Mouse (Mus musculus) limb, embryonic 13.5 days (tissue): Measurements from ENCODE around the gene Dapp1. TPM values are rescaled to one million over a fixed set of nuclear protein-coding genes. Genes with fewer than 3 reads are reported as not detected.

Experiments
- ATAC-seq: fragments of 200-750 bp; cut with Nextera tagmentation; 2 replicates; pipeline ENCODE4 v1.8.0; 2017; ENCODE audit warnings: low read depth, moderate number of reproducible peaks, moderate TSS enrichment; ENCODE audit not compliant: low FRiP score
- H3K27ac ChIP-seq: fragments of 300-500 bp; sonication (generic); 2 replicates; pipeline ENCODE4 v1.5.1; 2015; ENCODE audit warnings: inconsistent platforms, mild to moderate bottlenecking, moderate library complexity
- H3K27me3 ChIP-seq: fragments of 300-500 bp; sonication (generic); 2 replicates; pipeline ENCODE4 v1.6.1; 2015; ENCODE audit warnings: mild to moderate bottlenecking, inconsistent platforms
- H3K36me3 ChIP-seq: fragments of 300-500 bp; sonication (generic); 2 replicates; pipeline ENCODE4 v1.6.1; 2015; ENCODE audit warnings: inconsistent platforms, mild to moderate bottlenecking, moderate library complexity
- H3K4me1 ChIP-seq: fragments of 300-500 bp; sonication (generic); 2 replicates; pipeline ENCODE4 v1.6.1; 2015; ENCODE audit warnings: inconsistent platforms
- H3K4me2 ChIP-seq: fragments of 300-500 bp; sonication (generic); replicated peaks from 2 replicates; pipeline ENCODE4 v1.6.1; 2015; ENCODE audit warnings: inconsistent platforms, mild to moderate bottlenecking, moderate library complexity
- H3K4me3 ChIP-seq: fragments of 300-500 bp; sonication (generic); 2 replicates; pipeline ENCODE4 v1.5.1; 2015; ENCODE audit warnings: moderate library complexity, mild to moderate bottlenecking, inconsistent platforms
- H3K9ac ChIP-seq: fragments of 300-500 bp; sonication (generic); 2 replicates; pipeline ENCODE4 v1.6.1; 2015; ENCODE audit warnings: mild to moderate bottlenecking, inconsistent platforms
- H3K9me3 ChIP-seq: fragments of 300-500 bp; sonication (generic); 2 replicates; pipeline ENCODE4 v1.6.1; 2016; ENCODE audit warnings: inconsistent platforms
- WGBS: fragments of 180-500 bp; shearing (Covaris S2); methylation state at CpG from one replicate; pipeline ENCODE4 v1.1.7; 2015; 5-methylcytosine and 5-hydroxymethylcytosine counted together
- polyA plus RNA-seq: library from polyadenylated mRNA; unstranded; fragments of >200 nt; fragmentation: Nextera tagmentation; extraction: Ambion mirVana; gene quantifications from 2 replicates; pipeline ENCODE4 v1.2.1, GENCODE M21; 2015

The Dapp1 gene
- polyA plus RNA-seq, 1 experiment from 2014 or later = 3.4 TPM

DNA sequence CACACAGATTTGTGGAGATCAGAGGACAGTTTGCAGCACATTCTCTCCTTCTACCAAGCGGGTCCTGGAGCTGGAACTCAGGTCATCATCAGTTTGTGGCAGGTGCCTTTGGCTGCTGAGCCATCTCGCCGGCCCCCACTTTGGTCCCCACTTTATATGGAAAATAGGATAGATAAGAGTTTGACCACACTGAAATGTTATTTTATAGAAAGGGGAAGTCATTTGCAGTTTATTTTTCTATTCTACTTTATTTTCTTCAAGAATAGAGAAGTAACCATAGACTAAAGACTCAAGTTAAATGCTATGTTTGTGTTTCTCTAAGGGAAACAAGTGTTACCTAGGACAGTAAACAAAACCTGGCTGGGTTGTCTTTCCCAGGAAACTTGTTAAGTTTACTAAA lies 84.5 kb downstream of the Dapp1 start:
- no peak overlapping the region for H3K4me2 ChIP-seq
- no peak overlapping the region for H3K4me3 ChIP-seq
- peaks cover 60% of the 10 kb centered on the region for H3K36me3 ChIP-seq
- H3K27ac ChIP-seq = no peak overlapping the region
- ATAC-seq = no peak
- no peak overlapping the region for H3K9ac ChIP-seq
- no peaks in the 10 kb centered on the region for H3K27me3 ChIP-seq
- no peaks in the 10 kb centered on the region for H3K9me3 ChIP-seq
- 96% methylated on average over 3 of the region's 3 CpGs for WGBS
- H3K4me1 ChIP-seq = no peaks in the 10 kb centered on the region

DNA sequence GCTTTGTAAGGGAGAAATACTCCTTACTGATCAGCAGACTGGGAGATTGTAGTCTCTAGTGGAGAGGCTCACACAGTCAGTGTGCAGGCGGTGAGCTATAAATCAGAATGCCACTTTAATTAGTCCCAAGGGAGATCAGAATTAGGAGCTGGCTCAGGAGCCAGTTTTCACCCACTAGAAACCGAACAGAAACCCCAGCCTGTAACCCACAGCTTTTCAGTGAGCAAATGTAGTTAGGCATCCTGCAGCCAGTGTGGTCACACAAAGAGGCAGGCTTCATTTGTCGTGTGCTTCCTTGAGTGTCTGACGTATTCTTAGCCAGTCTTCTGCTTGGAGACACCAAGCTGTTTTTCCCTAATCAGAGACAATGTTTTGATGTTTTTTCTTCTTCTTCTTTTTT lies 85.0 kb downstream of the Dapp1 start:
- ATAC-seq = no peak
- H3K4me3 ChIP-seq = no peak overlapping the region
- 66% methylated on average over 4 of the region's 4 CpGs for WGBS
- no peak overlapping the region for H3K9ac ChIP-seq
- H3K4me1 ChIP-seq = no peaks in the 10 kb centered on the region
- no peak overlapping the region for H3K27ac ChIP-seq
- H3K4me2 ChIP-seq = no peak overlapping the region
- H3K9me3 ChIP-seq = no peaks in the 10 kb centered on the region
- H3K27me3 ChIP-seq = no peaks in the 10 kb centered on the region
- peaks cover 63% of the 10 kb centered on the region for H3K36me3 ChIP-seq

GRCm38 (mm10) chr3:137895196-137895595 lies 86.1 kb downstream of the Dapp1 start:
- Histone ChIP-seq H3K9me3 (no peaks in the 10 kb centered on the region), H3K4me2 (no peak overlapping the region), H3K27me3 (no peaks in the 10 kb centered on the region), H3K36me3 (peaks cover 64% of the 10 kb centered on the region), H3K4me3 (no peak overlapping the region), H3K9ac (no peak overlapping the region), H3K4me1 (no peaks in the 10 kb centered on the region), H3K27ac (no peak overlapping the region)
- WGBS = 90% methylated on average over 3 of the region's 3 CpGs
- no peak for ATAC-seq

DNA sequence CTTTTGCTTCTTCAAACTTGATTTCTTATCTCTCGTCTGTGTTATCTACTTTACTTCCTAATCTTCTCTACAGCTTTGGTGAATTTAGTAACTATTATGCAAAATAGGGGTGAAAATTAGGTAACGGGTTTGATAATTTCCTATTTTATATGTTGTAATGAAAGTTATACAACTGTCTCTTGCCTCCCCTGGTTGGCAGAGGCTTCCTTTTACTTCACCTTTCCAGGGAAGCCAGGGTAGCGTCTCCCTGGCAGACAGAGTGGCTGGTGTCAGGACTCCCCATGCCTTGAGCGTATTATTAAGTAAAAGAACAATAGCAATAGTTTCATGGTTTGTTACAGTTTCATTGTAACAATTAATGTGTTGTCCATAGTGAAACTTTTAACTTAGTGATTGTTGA lies 87.6 kb downstream of the Dapp1 start:
- H3K36me3 ChIP-seq = peaks cover 72% of the 10 kb centered on the region
- no peak for ATAC-seq
- H3K4me2 ChIP-seq = no peak overlapping the region
- no peak overlapping the region for H3K4me3 ChIP-seq
- WGBS = 89% methylated on average over 4 of the region's 4 CpGs
- no peak overlapping the region for H3K9ac ChIP-seq
- H3K27ac ChIP-seq = no peak overlapping the region
- H3K4me1 ChIP-seq = no peaks in the 10 kb centered on the region
- no peaks in the 10 kb centered on the region for H3K9me3 ChIP-seq
- no peaks in the 10 kb centered on the region for H3K27me3 ChIP-seq

DNA sequence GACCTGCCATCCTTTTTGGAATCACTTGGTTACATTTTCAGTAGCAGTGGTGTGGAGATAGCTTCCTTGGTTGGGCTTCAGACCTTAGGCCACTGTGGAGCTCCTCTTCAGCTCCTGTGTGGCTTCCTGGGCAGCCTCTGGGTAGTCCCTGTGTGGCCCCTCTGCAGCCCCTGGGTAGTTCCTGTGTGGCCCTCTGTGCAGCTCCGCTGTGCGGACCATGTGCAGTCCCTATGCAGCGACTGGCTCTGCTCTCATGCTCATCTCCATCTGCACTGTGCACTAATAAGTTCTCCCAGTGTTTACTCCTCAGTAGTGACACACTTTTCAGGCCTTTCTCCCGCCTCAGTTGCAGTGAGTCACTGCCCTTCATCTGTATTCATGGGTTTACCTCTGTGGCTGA lies 89.2 kb downstream of the Dapp1 start:
- peaks cover 66% of the 10 kb centered on the region for H3K36me3 ChIP-seq

GRCm38 (mm10) chr3:137891089-137891488 lies 90.3 kb downstream of the Dapp1 start:
- H3K9me3 ChIP-seq = no peaks in the 10 kb centered on the region
- peaks cover 62% of the 10 kb centered on the region for H3K36me3 ChIP-seq
- H3K4me2 ChIP-seq = no peak overlapping the region
- H3K4me3 ChIP-seq = no peak overlapping the region
- H3K27ac ChIP-seq = no peak overlapping the region
- H3K9ac ChIP-seq = no peak overlapping the region
- ATAC-seq = no peak
- no peaks in the 10 kb centered on the region for H3K4me1 ChIP-seq
- H3K27me3 ChIP-seq = no peaks in the 10 kb centered on the region
- WGBS = 79% methylated on average over 3 of the region's 3 CpGs

More for the DNA sequence above, 89.2 kb downstream of the Dapp1 start:
- H3K9me3 ChIP-seq = no peaks in the 10 kb centered on the region
- 93% methylated on average over 4 of the region's 4 CpGs for WGBS
- H3K9ac ChIP-seq = no peak overlapping the region; the same call in 1 of the 2 replicates
- H3K27ac ChIP-seq = no peak overlapping the region
- H3K4me1 ChIP-seq = no peaks in the 10 kb centered on the region
- ATAC-seq = no peak
- no peak overlapping the region for H3K4me2 ChIP-seq
- H3K4me3 ChIP-seq = no peak overlapping the region
- no peaks in the 10 kb centered on the region for H3K27me3 ChIP-seq

- no peaks in the 10 kb centered on the region for H3K9me3 ChIP-seq
- H3K27ac ChIP-seq = no peak overlapping the region
- no peak overlapping the region for H3K4me3 ChIP-seq
- H3K4me2 ChIP-seq = no peak overlapping the region
- no peaks in the 10 kb centered on the region for H3K4me1 ChIP-seq
- no peaks in the 10 kb centered on the region for H3K27me3 ChIP-seq
- no peak for ATAC-seq
- H3K36me3 ChIP-seq = peaks cover 37% of the 10 kb centered on the region
- no peak overlapping the region for H3K9ac ChIP-seq
- WGBS = 79% methylated on average over 7 of the region's 7 CpGs
Observed at GRCm38 (mm10) chr3:137887961-137888360, 93.4 kb downstream of the Dapp1 start.

DNA sequence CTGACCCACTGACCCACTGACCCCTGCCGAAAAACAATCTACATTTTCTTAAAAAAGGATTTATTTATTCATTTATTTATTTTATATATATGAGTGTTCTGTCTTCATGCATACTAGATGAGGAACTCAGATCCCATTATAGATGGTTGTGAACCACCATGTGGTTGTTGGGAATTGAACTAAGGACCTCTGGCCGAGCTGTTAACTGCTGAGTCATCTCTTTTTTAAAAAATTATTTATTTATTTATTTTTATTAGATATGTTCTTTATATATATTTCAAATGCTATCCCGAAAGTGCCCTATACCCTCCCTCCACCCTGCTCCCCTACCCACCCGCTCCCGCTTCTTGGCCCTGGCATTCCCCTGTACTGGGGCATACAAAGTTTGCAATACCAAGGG lies 100.3 kb downstream of the Dapp1 start:
- Histone ChIP-seq H3K4me2 (no peak overlapping the region), H3K9ac (no peak overlapping the region), H3K9me3 (peaks cover 4% of the 10 kb centered on the region; the same call in 1 of the 2 replicates), H3K27ac (no peak overlapping the region), H3K27me3 (no peaks in the 10 kb centered on the region), H3K4me1 (no peaks in the 10 kb centered on the region), H3K4me3 (no peak overlapping the region), H3K36me3 (peaks cover 15% of the 10 kb centered on the region)
- no peak for ATAC-seq
- WGBS = 95% methylated on average over 5 of the region's 5 CpGs

Other genes starting within 250 kb of the Dapp1 start
- 1,866 and 1,908 TPM in 2 replicates for gene H2afz, start 117.1 kb downstream of the Dapp1 start, polyA plus RNA-seq
- 11.3 and 11.5 TPM in 2 replicates for gene Dnajb14, start 113.9 kb downstream of the Dapp1 start, polyA plus RNA-seq
- gene Lamtor3, start 63.0 kb downstream of the Dapp1 start, polyA plus RNA-seq = 108 and 114 TPM in 2 replicates
- 1.6 and 2.3 TPM in 2 replicates for gene 1110002E22Rik, start 83.5 kb upstream of the Dapp1 start, polyA plus RNA-seq
- gene Gm5105, start 85.8 kb upstream of the Dapp1 start, polyA plus RNA-seq = 0.09 TPM in 1 of 2 replicates, not detected in the other
- gene Trmt10a, start 161.9 kb upstream of the Dapp1 start, polyA plus RNA-seq = 11.1 and 11.2 TPM in 2 replicates
- 9.0 and 9.2 TPM in 2 replicates for gene Mttp, start 163.4 kb upstream of the Dapp1 start, polyA plus RNA-seq
- 0.13 TPM in 1 of 2 replicates, not detected in the other for gene 4930579F01Rik, start 212.3 kb upstream of the Dapp1 start, polyA plus RNA-seq
- gene Adh7, start 236.2 kb upstream of the Dapp1 start, polyA plus RNA-seq = 0.32 and 1.1 TPM in 2 replicates